Mouse (Mus musculus): ENCODE measurements around the gene Meis2.

Gene Meis2

GRCm38 (mm10) chr2:115938296-115938695, 127.3 kb downstream of the Meis2 start:
- DNase-seq = no peak

GRCm38 (mm10) chr2:115937896-115938295, 127.7 kb downstream of the Meis2 start:
- no peak for DNase-seq

GRCm38 (mm10) chr2:115936786-115937185, 128.9 kb downstream of the Meis2 start:
- no peak for DNase-seq

- DNase-seq = no peak
Observed at GRCm38 (mm10) chr2:115934299-115934698, 131.3 kb downstream of the Meis2 start.

- no peak for DNase-seq
Observed at GRCm38 (mm10) chr2:115933259-115933658, 132.4 kb downstream of the Meis2 start.

- no peak for DNase-seq
Observed at GRCm38 (mm10) chr2:115925744-115926143, 139.9 kb downstream of the Meis2 start.

GRCm38 (mm10) chr2:115924472-115924871, 141.2 kb downstream of the Meis2 start:
- DNase-seq = no peak

GRCm38 (mm10) chr2:115923247-115923646, 142.4 kb downstream of the Meis2 start:
- DNase-seq = no peak

GRCm38 (mm10) chr2:115921687-115922086, 144.0 kb downstream of the Meis2 start:
- no peak for DNase-seq

GRCm38 (mm10) chr2:115920336-115920951, 145.2 kb downstream of the Meis2 start:
- no peak for DNase-seq

GRCm38 (mm10) chr2:115919141-115920071, 146.2 kb downstream of the Meis2 start:
- no peak for DNase-seq

GRCm38 (mm10) chr2:115918561-115918960, 147.1 kb downstream of the Meis2 start:
- no peak for DNase-seq

- no peak for DNase-seq
Observed at GRCm38 (mm10) chr2:115914539-115914938, 151.1 kb downstream of the Meis2 start.

- DNase-seq = no peak
Observed at GRCm38 (mm10) chr2:115912948-115913529, 152.6 kb downstream of the Meis2 start.

GRCm38 (mm10) chr2:115911913-115912642, 153.6 kb downstream of the Meis2 start:
- DNase-seq = no peak

GRCm38 (mm10) chr2:115910217-115910616, 155.4 kb downstream of the Meis2 start:
- DNase-seq = no peak

- no peak for DNase-seq
Observed at GRCm38 (mm10) chr2:115901007-115901406, 164.6 kb downstream of the Meis2 start.

GRCm38 (mm10) chr2:115897559-115897958, 168.1 kb downstream of the Meis2 start:
- no peak for DNase-seq

- no peak for DNase-seq
Observed at GRCm38 (mm10) chr2:115897001-115897400, 168.6 kb downstream of the Meis2 start.

GRCm38 (mm10) chr2:115895717-115896116, 169.9 kb downstream of the Meis2 start:
- peak; percentile 25 for DNase-seq

- no peak for DNase-seq
Observed at GRCm38 (mm10) chr2:115895256-115895655, 170.4 kb downstream of the Meis2 start.

- DNase-seq = no peak
Observed at GRCm38 (mm10) chr2:115893113-115893512, 172.5 kb downstream of the Meis2 start.

- DNase-seq = no peak
Observed at GRCm38 (mm10) chr2:115890715-115891114, 174.9 kb downstream of the Meis2 start.
